Mouse (Mus musculus) spleen, adult 18-20 months (tissue): ENCODE data around the gene Cdpf1.

Experiments
- DNase-seq, 2 experiments: peaks; one replicate each; pipeline ENCODE4 v3.0.0; 2022; ENCODE audit warnings: mixed read lengths in 2 of 2

Cdpf1 gene

DNA sequence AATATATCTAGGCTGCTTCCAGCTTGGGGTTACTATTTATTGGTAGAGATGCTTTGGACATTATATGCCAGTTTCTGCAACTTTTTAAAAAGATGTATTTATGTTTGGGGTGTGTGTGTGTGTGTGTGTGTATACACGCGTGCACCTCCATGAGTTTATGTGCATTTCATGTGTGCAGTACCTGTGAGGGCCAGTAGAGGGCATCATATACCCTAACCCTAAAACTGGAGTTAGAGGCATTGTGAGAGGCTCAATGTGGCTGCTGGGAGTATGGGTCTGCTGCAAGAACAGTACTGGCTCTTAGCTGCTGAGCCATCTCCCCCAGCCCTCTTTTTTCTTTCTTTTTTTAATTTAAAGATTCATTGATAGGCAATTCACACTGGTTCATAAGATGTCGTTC, 53.7 kb downstream of the Cdpf1 start:
- no peak for DNase-seq
